Mouse (Mus musculus) megakaryocyte, embryonic 14.5 days (primary cell): ENCODE measurements around the gene Csrnp2. TPM values are rescaled to one million over a fixed set of nuclear protein-coding genes. Genes with fewer than 3 reads are reported as not detected.

ENCODE experiments used
- H3K27me3 ChIP-seq: replicated peaks from 2 replicates; pipeline ENCODE3; 2012; ENCODE audit warnings: inconsistent platforms
- H3K36me3 ChIP-seq: replicated peaks from 2 replicates; pipeline ENCODE3; 2012; ENCODE audit warnings: low read length, inconsistent platforms, mixed read lengths
- H3K4me1 ChIP-seq: 2 replicates; pipeline ENCODE4 v1.6.1; 2012; ENCODE audit warnings: inconsistent platforms
- H3K4me3 ChIP-seq: replicated peaks from 2 replicates; pipeline ENCODE3; 2012; ENCODE audit warnings: moderate library complexity, mild to moderate bottlenecking, inconsistent platforms
- H3K9me3 ChIP-seq: 2 replicates; pipeline ENCODE4 v1.6.1; 2012; ENCODE audit warnings: inconsistent platforms
- FLI1 ChIP-seq: IDR thresholded peaks from 2 replicates; pipeline ENCODE4 v1.6.1; 2012; ENCODE audit warnings: low read length, inconsistent platforms, mixed read lengths
- GATA1 ChIP-seq: IDR thresholded peaks from 3 replicates; pipeline ENCODE4 v1.6.1; 2012; ENCODE audit warnings: mixed read lengths, low read length, inconsistent platforms, borderline replicate concordance
- polyA plus RNA-seq: library from polyadenylated mRNA; stranded (reverse); fragments of >175 nt; gene quantifications from 2 replicates; pipeline ENCODE4 v1.2.3, GENCODE M21; 2012; ENCODE audit warnings: low replicate concordance; ENCODE audit not compliant: insufficient read depth

The Csrnp2 gene
- polyA plus RNA-seq, 1 experiment, result 0.46 TPM

- H3K4me3 ChIP-seq, result peak overlapping the region; percentile 81
- no peaks in the 10 kb centered on the region for H3K9me3 ChIP-seq
- no peaks in the 10 kb centered on the region for H3K36me3 ChIP-seq
- TF ChIP-seq GATA1 (no peak), FLI1 (no peak)
- H3K27me3 ChIP-seq, result peaks cover 3% of the 10 kb centered on the region
- H3K4me1 ChIP-seq, result peaks cover 53% of the 10 kb centered on the region
These were observed 33.6 kb downstream of the Csrnp2 start for GRCm38 (mm10) chr15:100461646-100462045.

GRCm38 (mm10) chr15:100460942-100461341, 34.3 kb downstream of the Csrnp2 start:
- no peaks in the 10 kb centered on the region for H3K36me3 ChIP-seq
- no peaks in the 10 kb centered on the region for H3K9me3 ChIP-seq
- peaks cover 50% of the 10 kb centered on the region for H3K4me1 ChIP-seq
- H3K27me3 ChIP-seq, result peaks cover 3% of the 10 kb centered on the region
- TF ChIP-seq FLI1 (no peak), GATA1 (no peak)
- peak overlapping the region; percentile 81 for H3K4me3 ChIP-seq

- TF ChIP-seq FLI1 (no peak), GATA1 (no peak)
- H3K9me3 ChIP-seq, result no peaks in the 10 kb centered on the region
- peaks cover 3% of the 10 kb centered on the region for H3K27me3 ChIP-seq
- peaks cover 44% of the 10 kb centered on the region for H3K4me1 ChIP-seq
- H3K36me3 ChIP-seq, result no peaks in the 10 kb centered on the region
- H3K4me3 ChIP-seq, result peak overlapping the region; percentile 7
These were observed 37.2 kb downstream of the Csrnp2 start for GRCm38 (mm10) chr15:100458055-100458454.

GRCm38 (mm10) chr15:100457340-100457739, 37.9 kb downstream of the Csrnp2 start:
- H3K9me3 ChIP-seq, result no peaks in the 10 kb centered on the region
- H3K36me3 ChIP-seq, result no peaks in the 10 kb centered on the region
- no peak for TF ChIP-seq GATA1
- TF ChIP-seq FLI1, result no peak
- H3K4me1 ChIP-seq, result peaks cover 37% of the 10 kb centered on the region
- peak overlapping the region; percentile 86 for H3K4me3 ChIP-seq
- peaks cover 5% of the 10 kb centered on the region for H3K27me3 ChIP-seq

GRCm38 (mm10) chr15:100456356-100456991, 38.8 kb downstream of the Csrnp2 start:
- no peaks in the 10 kb centered on the region for H3K36me3 ChIP-seq
- H3K27me3 ChIP-seq, result peaks cover 5% of the 10 kb centered on the region
- H3K4me3 ChIP-seq, result no peak overlapping the region
- H3K9me3 ChIP-seq, result no peaks in the 10 kb centered on the region
- H3K4me1 ChIP-seq, result peaks cover 28% of the 10 kb centered on the region
- TF ChIP-seq GATA1 (no peak), FLI1 (no peak)

GRCm38 (mm10) chr15:100452486-100452885, 42.8 kb downstream of the Csrnp2 start:
- TF ChIP-seq FLI1, result no peak
- no peak for TF ChIP-seq GATA1
- no peak overlapping the region for H3K4me3 ChIP-seq
- H3K9me3 ChIP-seq, result no peaks in the 10 kb centered on the region

GRCm38 (mm10) chr15:100451245-100451644, 44.0 kb downstream of the Csrnp2 start:
- Histone ChIP-seq H3K4me1 (peaks cover 19% of the 10 kb centered on the region), H3K27me3 (peaks cover 6% of the 10 kb centered on the region), H3K4me3 (no peak overlapping the region), H3K36me3 (no peaks in the 10 kb centered on the region), H3K9me3 (no peaks in the 10 kb centered on the region)
- TF ChIP-seq FLI1, result no peak
- TF ChIP-seq GATA1, result no peak

More at GRCm38 (mm10) chr15:100452486-100452885, 42.8 kb downstream of the Csrnp2 start:
- Histone ChIP-seq H3K4me1 (peaks cover 18% of the 10 kb centered on the region), H3K27me3 (peaks cover 7% of the 10 kb centered on the region), H3K36me3 (no peaks in the 10 kb centered on the region)

- TF ChIP-seq GATA1, result no peak
- no peak for TF ChIP-seq FLI1
- no peaks in the 10 kb centered on the region for H3K9me3 ChIP-seq
- H3K4me3 ChIP-seq, result no peak overlapping the region
These were observed 45.8 kb downstream of the Csrnp2 start for GRCm38 (mm10) chr15:100449495-100449894.

GRCm38 (mm10) chr15:100448572-100448971, 46.7 kb downstream of the Csrnp2 start:
- H3K36me3 ChIP-seq, result no peaks in the 10 kb centered on the region

More at GRCm38 (mm10) chr15:100449495-100449894, 45.8 kb downstream of the Csrnp2 start:
- Histone ChIP-seq H3K4me1 (peaks cover 19% of the 10 kb centered on the region), H3K36me3 (no peaks in the 10 kb centered on the region), H3K27me3 (peaks cover 6% of the 10 kb centered on the region)

GRCm38 (mm10) chr15:100446887-100447286, 48.4 kb downstream of the Csrnp2 start:
- H3K4me1 ChIP-seq, result peaks cover 33% of the 10 kb centered on the region
- H3K36me3 ChIP-seq, result no peaks in the 10 kb centered on the region
- no peak for TF ChIP-seq FLI1
- TF ChIP-seq GATA1, result no peak

More at GRCm38 (mm10) chr15:100448572-100448971, 46.7 kb downstream of the Csrnp2 start:
- H3K9me3 ChIP-seq, result no peaks in the 10 kb centered on the region
- peaks cover 6% of the 10 kb centered on the region for H3K27me3 ChIP-seq
- TF ChIP-seq GATA1 (no peak), FLI1 (no peak)
- peaks cover 28% of the 10 kb centered on the region for H3K4me1 ChIP-seq
- no peak overlapping the region for H3K4me3 ChIP-seq

More at GRCm38 (mm10) chr15:100446887-100447286, 48.4 kb downstream of the Csrnp2 start:
- H3K4me3 ChIP-seq, result no peak overlapping the region
- H3K27me3 ChIP-seq, result peaks cover 4% of the 10 kb centered on the region
- no peaks in the 10 kb centered on the region for H3K9me3 ChIP-seq
